Mouse (Mus musculus) embryonic facial prominence, embryonic 14.5 days (tissue): Measurements from ENCODE around the gene Rell1. TPM values are rescaled to one million over a fixed set of nuclear protein-coding genes. Genes with fewer than 3 reads are reported as not detected.

Experiments used
- ATAC-seq: fragments of 200-750 bp; cut with Nextera tagmentation; 2 replicates; pipeline ENCODE4 v1.8.0; 2017; ENCODE audit warnings: low read depth, moderate number of reproducible peaks, moderate TSS enrichment
- DNase-seq: peaks from one replicate; pipeline ENCODE4 v3.0.0-alpha.2; 2015; ENCODE audit warnings: low spot score
- H3K27ac ChIP-seq: fragments of 300-500 bp; sonication (generic); replicated peaks from 2 replicates; pipeline ENCODE4 v1.5.1; 2014; ENCODE audit warnings: low read depth, mild to moderate bottlenecking, low read length, moderate library complexity
- H3K27me3 ChIP-seq: fragments of 300-500 bp; sonication (generic); replicated peaks from 2 replicates; pipeline ENCODE4 v1.6.1; 2014; ENCODE audit warnings: low read length; ENCODE audit not compliant: control insufficient read depth, insufficient read depth
- H3K36me3 ChIP-seq: fragments of 300-500 bp; sonication (generic); 2 replicates; pipeline ENCODE4 v1.6.1; 2014; ENCODE audit warnings: low read length, mixed read lengths; ENCODE audit not compliant: control insufficient read depth, insufficient read depth
- H3K4me1 ChIP-seq: fragments of 300-500 bp; sonication (generic); 2 replicates; pipeline ENCODE4 v1.6.1; 2014; ENCODE audit warnings: antibody characterized with exemption, low read length; ENCODE audit not compliant: control insufficient read depth, insufficient read depth
- H3K4me2 ChIP-seq: fragments of 300-500 bp; sonication (generic); 2 replicates; pipeline ENCODE4 v1.6.1; 2014; ENCODE audit warnings: low read depth, mild to moderate bottlenecking, low read length, moderate library complexity, mixed read lengths
- H3K4me3 ChIP-seq: fragments of 300-500 bp; sonication (generic); 2 replicates; pipeline ENCODE4 v1.5.1; 2014; ENCODE audit warnings: low read depth, mild to moderate bottlenecking, low read length
- H3K9ac ChIP-seq: fragments of 300-500 bp; sonication (generic); 2 replicates; pipeline ENCODE4 v1.6.1; 2014; ENCODE audit warnings: low read depth, mild to moderate bottlenecking, low read length, moderate library complexity, mixed read lengths
- H3K9me3 ChIP-seq: fragments of 300-500 bp; sonication (generic); 2 replicates; pipeline ENCODE4 v1.6.1; 2016; ENCODE audit warnings: low read length; ENCODE audit not compliant: control insufficient read depth
- WGBS: fragments of 180-500 bp; shearing (Covaris S2); extraction: QIAGEN DNeasy Blood & Tissue Kit; methylation state at CpG from one replicate; pipeline ENCODE4 v1.1.7; 2014; 5-methylcytosine and 5-hydroxymethylcytosine counted together
- polyA plus RNA-seq: library from polyadenylated mRNA; unstranded; fragments of >200 nt; fragmentation: Nextera tagmentation; extraction: Ambion mirVana; gene quantifications from 2 replicates; pipeline ENCODE4 v1.2.1, GENCODE M21; 2014

Rell1 gene
- polyA plus RNA-seq, 1 experiment from 2014 or later, result 14.1 TPM

GRCm38 (mm10) chr5:63958963-63959708, 9.6 kb downstream of the Rell1 start:
- no peak for ATAC-seq
- Histone ChIP-seq H3K27me3 (no peaks in the 10 kb centered on the region), H3K4me1 (no peaks in the 10 kb centered on the region), H3K9me3 (no peaks in the 10 kb centered on the region), H3K27ac (no peak overlapping the region), H3K36me3 (no peaks in the 10 kb centered on the region), H3K9ac (no peak overlapping the region), H3K4me3 (no peak overlapping the region), H3K4me2 (no peak overlapping the region)
- 81% methylated on average over 18 of the region's 18 CpGs for WGBS
- no peak for DNase-seq

- Histone ChIP-seq H3K4me3 (no peak overlapping the region), H3K27me3 (no peaks in the 10 kb centered on the region), H3K4me2 (no peak overlapping the region), H3K27ac (no peak overlapping the region), H3K4me1 (no peaks in the 10 kb centered on the region), H3K36me3 (no peaks in the 10 kb centered on the region), H3K9me3 (no peaks in the 10 kb centered on the region), H3K9ac (no peak overlapping the region)
- 61% methylated on average over 8 of the region's 8 CpGs for WGBS
- DNase-seq (peak; percentile 78), ATAC-seq (peak; percentile 70)
These were observed 11.1 kb downstream of the Rell1 start for GRCm38 (mm10) chr5:63957607-63958006.

GRCm38 (mm10) chr5:63956411-63956810, 12.3 kb downstream of the Rell1 start:
- H3K36me3 ChIP-seq, result no peaks in the 10 kb centered on the region
- WGBS, result 87% methylated on average over 11 of the region's 11 CpGs
- no peak for ATAC-seq
- H3K9ac ChIP-seq, result no peak overlapping the region
- no peak overlapping the region for H3K27ac ChIP-seq
- H3K27me3 ChIP-seq, result no peaks in the 10 kb centered on the region
- DNase-seq, result no peak
- no peak overlapping the region for H3K4me3 ChIP-seq
- H3K9me3 ChIP-seq, result no peaks in the 10 kb centered on the region
- no peak overlapping the region for H3K4me2 ChIP-seq
- H3K4me1 ChIP-seq, result no peaks in the 10 kb centered on the region

GRCm38 (mm10) chr5:63953401-63954032, 15.2 kb downstream of the Rell1 start:
- no peaks in the 10 kb centered on the region for H3K27me3 ChIP-seq
- 83% methylated on average over 15 of the region's 15 CpGs for WGBS
- ATAC-seq (no peak), DNase-seq (no peak)
- H3K9me3 ChIP-seq, result no peaks in the 10 kb centered on the region
- no peak overlapping the region for H3K9ac ChIP-seq
- no peak overlapping the region for H3K4me2 ChIP-seq
- no peaks in the 10 kb centered on the region for H3K36me3 ChIP-seq
- no peaks in the 10 kb centered on the region for H3K4me1 ChIP-seq
- no peak overlapping the region for H3K27ac ChIP-seq
- H3K4me3 ChIP-seq, result no peak overlapping the region

- DNase-seq (no peak), ATAC-seq (no peak)
- Histone ChIP-seq H3K4me2 (no peak overlapping the region), H3K4me1 (peaks cover 3% of the 10 kb centered on the region; the same call in 1 of the 2 replicates), H3K9me3 (no peaks in the 10 kb centered on the region), H3K36me3 (no peaks in the 10 kb centered on the region), H3K27ac (no peak overlapping the region), H3K27me3 (no peaks in the 10 kb centered on the region), H3K4me3 (no peak overlapping the region), H3K9ac (no peak overlapping the region)
- 64% methylated on average over 6 of the region's 6 CpGs for WGBS
These were observed 16.7 kb downstream of the Rell1 start for GRCm38 (mm10) chr5:63952039-63952438.

- ATAC-seq, result no peak
- H3K4me3 ChIP-seq, result no peak overlapping the region
- H3K9ac ChIP-seq, result no peak overlapping the region
- no peaks in the 10 kb centered on the region for H3K36me3 ChIP-seq
- H3K9me3 ChIP-seq, result no peaks in the 10 kb centered on the region
- no peak overlapping the region for H3K27ac ChIP-seq
- no peak overlapping the region for H3K4me2 ChIP-seq
- H3K4me1 ChIP-seq, result peaks cover 3% of the 10 kb centered on the region; the same call in 1 of the 2 replicates
- no peaks in the 10 kb centered on the region for H3K27me3 ChIP-seq
- 68% methylated on average over 11 of the region's 11 CpGs for WGBS
- DNase-seq, result peak; percentile 47
These were observed 17.2 kb downstream of the Rell1 start for GRCm38 (mm10) chr5:63951421-63951911.

- no peak overlapping the region for H3K9ac ChIP-seq
- DNase-seq, result peak; percentile 30
- ATAC-seq, result 0 out of 2 replicates have a peak, but pooled peaks have one; percentile 13
- H3K36me3 ChIP-seq, result no peaks in the 10 kb centered on the region
- WGBS, result 7% methylated on average over 3 of the region's 3 CpGs
- H3K4me2 ChIP-seq, result no peak overlapping the region
- no peak overlapping the region for H3K4me3 ChIP-seq
- H3K9me3 ChIP-seq, result no peaks in the 10 kb centered on the region
- no peak overlapping the region for H3K27ac ChIP-seq
- H3K4me1 ChIP-seq, result peaks cover 3% of the 10 kb centered on the region; the same call in 1 of the 2 replicates
- H3K27me3 ChIP-seq, result no peaks in the 10 kb centered on the region
These were observed 19.5 kb downstream of the Rell1 start for GRCm38 (mm10) chr5:63949195-63949594.

- 35% methylated on average over 8 of the region's 8 CpGs for WGBS
- H3K9ac ChIP-seq, result no peak overlapping the region
These were observed 21.2 kb downstream of the Rell1 start for GRCm38 (mm10) chr5:63947526-63947925.

More at GRCm38 (mm10) chr5:63947526-63947925, 21.2 kb downstream of the Rell1 start:
- Histone ChIP-seq H3K9me3 (no peaks in the 10 kb centered on the region), H3K4me1 (peaks cover 3% of the 10 kb centered on the region; the same call in 1 of the 2 replicates), H3K4me3 (no peak overlapping the region), H3K4me2 (no peak overlapping the region), H3K36me3 (no peaks in the 10 kb centered on the region), H3K27ac (no peak overlapping the region), H3K27me3 (no peaks in the 10 kb centered on the region)
- ATAC-seq (no peak), DNase-seq (peak; percentile 32)
